Mouse (Mus musculus) megakaryocyte, adult 5-6 weeks (primary cell): ENCODE data around the gene Zbtb4. TPM values are rescaled to one million over a fixed set of nuclear protein-coding genes. Genes with fewer than 3 reads are reported as not detected.
A peak's percentile ranks its signal among the peaks of the same experiment; 100 is the strongest.
"Not testable (repeated sequence)": the region's sequence is repeated elsewhere in the genome, so short reads cannot be mapped to it uniquely, and the experiment has no call there.

Experiments used
- ATAC-seq: 2 replicates; pipeline ENCODE4 v1.8.0; 2016; ENCODE audit warnings: mild to moderate bottlenecking, inconsistent platforms; ENCODE audit not compliant: poor library complexity, severe bottlenecking
- total RNA-seq, 2 experiments: library from RNA; stranded (forward) in 1 of 2; stranded (reverse) in 1 of 2; fragments of 153-499, 151-499 nt in 1 of 2; fragments of 221-1000, 200-1000 nt in 1 of 2; gene quantifications; 2 replicates each; pipeline versions ENCODE4 v1.2.3 to v1.2.4; 2015 to 2017

Zbtb4 gene
- total RNA-seq (2015) (1.6 and 2.6 TPM in 2 replicates), total RNA-seq (2017) (1.4 and 2.4 TPM in 2 replicates)

- ATAC-seq, result peak; percentile 48
Measured at GRCm38 (mm10) chr11:69765221-69766125, at the start of gene Zbtb4. Gene Zbtb4 (plus strand): TSS chr11:69765912.

- no peak for ATAC-seq
Measured at GRCm38 (mm10) chr11:69715929-69716328, 49.8 kb upstream of the Zbtb4 start.

- no peak for ATAC-seq
Measured at GRCm38 (mm10) chr11:69716953-69717352, 48.8 kb upstream of the Zbtb4 start.

- ATAC-seq, result no peak
Measured at GRCm38 (mm10) chr11:69718661-69719060, 47.1 kb upstream of the Zbtb4 start.

- ATAC-seq, result no peak
Measured at GRCm38 (mm10) chr11:69719423-69719822, 46.3 kb upstream of the Zbtb4 start.

- no peak for ATAC-seq
Measured at GRCm38 (mm10) chr11:69720852-69721251, 44.9 kb upstream of the Zbtb4 start.

GRCm38 (mm10) chr11:69723074-69723473 is 42.6 kb upstream of the Zbtb4 start:
- no peak for ATAC-seq

GRCm38 (mm10) chr11:69725951-69726350 is 39.8 kb upstream of the Zbtb4 start:
- ATAC-seq, result no peak

- peak; percentile 52 for ATAC-seq
Measured at GRCm38 (mm10) chr11:69729063-69729462, 36.6 kb upstream of the Zbtb4 start.

GRCm38 (mm10) chr11:69731408-69731807 is 34.3 kb upstream of the Zbtb4 start:
- not testable (repeated sequence) for ATAC-seq

- no peak for ATAC-seq
Measured at GRCm38 (mm10) chr11:69751635-69752034, 14.1 kb upstream of the Zbtb4 start.

GRCm38 (mm10) chr11:69752686-69753085 is 13.0 kb upstream of the Zbtb4 start:
- no peak for ATAC-seq

- ATAC-seq, result no peak
Measured at GRCm38 (mm10) chr11:69754233-69754632, 11.5 kb upstream of the Zbtb4 start.

GRCm38 (mm10) chr11:69754701-69755100 is 11.0 kb upstream of the Zbtb4 start:
- ATAC-seq, result no peak

- ATAC-seq, result peak; percentile 1; the same call in 1 of the 2 replicates
Measured at GRCm38 (mm10) chr11:69757303-69758089, 8.2 kb upstream of the Zbtb4 start.

- peak; percentile 56 for ATAC-seq
Measured at GRCm38 (mm10) chr11:69758090-69758456, 7.6 kb upstream of the Zbtb4 start.

- peak; percentile 82 for ATAC-seq
Measured at GRCm38 (mm10) chr11:69758478-69758970, 7.2 kb upstream of the Zbtb4 start, which contains the start of gene Polr2a. Gene Polr2a (minus strand): TSS chr11:69758637.

- peak; percentile 70 for ATAC-seq
Measured at GRCm38 (mm10) chr11:69758971-69759721, 6.6 kb upstream of the Zbtb4 start.

GRCm38 (mm10) chr11:69760160-69760900 is 5.4 kb upstream of the Zbtb4 start:
- no peak for ATAC-seq

- no peak for ATAC-seq
Measured at GRCm38 (mm10) chr11:69760901-69761200, 4.9 kb upstream of the Zbtb4 start.
